Mouse (Mus musculus) lung, postnatal 10 days (tissue): ENCODE data around the gene Rusc2.
A peak's percentile ranks its signal among the peaks of the same experiment; 100 is the strongest.

Experiments used
- DNase-seq: peaks from one replicate; pipeline ENCODE4 v3.0.0; 2021

Gene Rusc2

GRCm38 (mm10) chr4:43417269-43418062 is 35.7 kb downstream of the Rusc2 start:
- DNase-seq, result no peak

GRCm38 (mm10) chr4:43418450-43418849 is 36.7 kb downstream of the Rusc2 start:
- no peak for DNase-seq

GRCm38 (mm10) chr4:43418973-43419656 is 37.3 kb downstream of the Rusc2 start:
- peak; percentile 50 for DNase-seq

- DNase-seq, result no peak
These were observed 38.1 kb downstream of the Rusc2 start for GRCm38 (mm10) chr4:43419801-43420281.

GRCm38 (mm10) chr4:43420305-43420704 is 38.5 kb downstream of the Rusc2 start:
- peak; percentile 91 for DNase-seq

- peak; percentile 3 for DNase-seq
These were observed 40.0 kb downstream of the Rusc2 start for GRCm38 (mm10) chr4:43421632-43422240.

GRCm38 (mm10) chr4:43423267-43423934 is 41.6 kb downstream of the Rusc2 start:
- no peak for DNase-seq

GRCm38 (mm10) chr4:43424072-43424471 is 42.3 kb downstream of the Rusc2 start:
- DNase-seq, result no peak

- DNase-seq, result no peak
These were observed 43.4 kb downstream of the Rusc2 start for GRCm38 (mm10) chr4:43425197-43425596.

GRCm38 (mm10) chr4:43425648-43426380 is 44.0 kb downstream of the Rusc2 start:
- DNase-seq, result no peak

- no peak for DNase-seq
These were observed 44.7 kb downstream of the Rusc2 start for GRCm38 (mm10) chr4:43426487-43426886.

- no peak for DNase-seq
These were observed 45.9 kb downstream of the Rusc2 start for GRCm38 (mm10) chr4:43427501-43428179.

GRCm38 (mm10) chr4:43428180-43428861 is 46.5 kb downstream of the Rusc2 start:
- DNase-seq, result no peak

- peak; percentile 78 for DNase-seq
These were observed 47.2 kb downstream of the Rusc2 start, which contains the start of gene Fam166b for GRCm38 (mm10) chr4:43428946-43429345. TSS of gene Fam166b (minus strand) at chr4:43429134.

- DNase-seq, result peak; percentile 93
These were observed 49.9 kb downstream of the Rusc2 start for GRCm38 (mm10) chr4:43431690-43432089.

GRCm38 (mm10) chr4:43432832-43433231 is 51.1 kb downstream of the Rusc2 start:
- DNase-seq, result no peak

- DNase-seq, result no peak
These were observed 59.9 kb downstream of the Rusc2 start, which contains the start of gene Tesk1 for GRCm38 (mm10) chr4:43441639-43442038. TSS of gene Tesk1 (plus strand) at chr4:43441939.

- peak; percentile 100 for DNase-seq
These were observed 60.3 kb downstream of the Rusc2 start for GRCm38 (mm10) chr4:43442044-43442443.

GRCm38 (mm10) chr4:43442456-43443361 is 60.9 kb downstream of the Rusc2 start:
- peak; percentile 79 for DNase-seq

- DNase-seq, result peak; percentile 50
These were observed 61.7 kb downstream of the Rusc2 start for GRCm38 (mm10) chr4:43443511-43443910.
